Mouse (Mus musculus) embryonic facial prominence, embryonic 11.5 days (tissue): ENCODE measurements around the gene Sall2. TPM values are rescaled to one million over a fixed set of nuclear protein-coding genes. Genes with fewer than 3 reads are reported as not detected.
A peak's percentile ranks its signal among the peaks of the same experiment; 100 is the strongest.
"Not testable (repeated sequence)": the region's sequence is repeated elsewhere in the genome, so short reads cannot be mapped to it uniquely, and the experiment has no call there.

ENCODE experiments used
- ATAC-seq: fragments of 200-750 bp; cut with Nextera tagmentation; replicated peaks from 2 replicates; pipeline ENCODE4 v1.8.0; 2017; ENCODE audit warnings: low read depth; ENCODE audit not compliant: insufficient number of reproducible peaks, low FRiP score, low TSS enrichment
- DNase-seq: peaks from one replicate; pipeline ENCODE4 v3.0.0-alpha.2; 2015; ENCODE audit warnings: low spot score
- H3K27ac ChIP-seq: fragments of 300-500 bp; sonication (generic); replicated peaks from 2 replicates; pipeline ENCODE4 v1.5.1; 2014; ENCODE audit warnings: mild to moderate bottlenecking, low read depth, low read length, control low read depth
- H3K27me3 ChIP-seq: fragments of 300-500 bp; sonication (generic); 2 replicates; pipeline ENCODE4 v1.6.1; 2014; ENCODE audit warnings: mild to moderate bottlenecking, low read length, moderate library complexity, mixed read lengths; ENCODE audit not compliant: control insufficient read depth, insufficient read depth
- H3K36me3 ChIP-seq: fragments of 300-500 bp; sonication (generic); replicated peaks from 2 replicates; pipeline ENCODE4 v1.6.1; 2014; ENCODE audit warnings: low read depth, mild to moderate bottlenecking, low read length, moderate library complexity, mixed read lengths; ENCODE audit not compliant: control insufficient read depth, insufficient read depth
- H3K4me1 ChIP-seq: fragments of 300-500 bp; sonication (generic); 2 replicates; pipeline ENCODE4 v1.6.1; 2014; ENCODE audit warnings: low read length, mixed read lengths; ENCODE audit not compliant: control insufficient read depth, insufficient read depth
- H3K4me2 ChIP-seq: fragments of 300-500 bp; sonication (generic); 2 replicates; pipeline ENCODE4 v1.6.1; 2014; ENCODE audit warnings: low read depth, mild to moderate bottlenecking, control low read depth, low read length, moderate library complexity
- H3K4me3 ChIP-seq: fragments of 300-500 bp; sonication (generic); 2 replicates; pipeline ENCODE4 v1.5.1; 2014; ENCODE audit warnings: low read depth, low read length, control low read depth
- H3K9ac ChIP-seq: fragments of 300-500 bp; sonication (generic); replicated peaks from 2 replicates; pipeline ENCODE4 v1.6.1; 2014; ENCODE audit warnings: mild to moderate bottlenecking, control low read depth, low read length
- H3K9me3 ChIP-seq: fragments of 300-500 bp; sonication (generic); replicated peaks from 2 replicates; pipeline ENCODE4 v1.6.1; 2016; ENCODE audit warnings: mild to moderate bottlenecking, low read length, inconsistent platforms, mixed read lengths; ENCODE audit not compliant: control insufficient read depth
- WGBS: fragments of 180-500 bp; shearing (Covaris S2); extraction: QIAGEN DNeasy Blood & Tissue Kit; methylation state at CpG from one replicate; pipeline ENCODE4 v1.1.7; 2014; 5-methylcytosine and 5-hydroxymethylcytosine counted together
- polyA plus RNA-seq: library from polyadenylated mRNA; unstranded; fragments of >200 nt; fragmentation: Nextera tagmentation; extraction: Ambion mirVana; gene quantifications from 2 replicates; pipeline ENCODE4 v1.2.1, GENCODE M21; 2014

The Sall2 gene
- polyA plus RNA-seq, 1 experiment from 2014 or later = 39.6 TPM

DNA sequence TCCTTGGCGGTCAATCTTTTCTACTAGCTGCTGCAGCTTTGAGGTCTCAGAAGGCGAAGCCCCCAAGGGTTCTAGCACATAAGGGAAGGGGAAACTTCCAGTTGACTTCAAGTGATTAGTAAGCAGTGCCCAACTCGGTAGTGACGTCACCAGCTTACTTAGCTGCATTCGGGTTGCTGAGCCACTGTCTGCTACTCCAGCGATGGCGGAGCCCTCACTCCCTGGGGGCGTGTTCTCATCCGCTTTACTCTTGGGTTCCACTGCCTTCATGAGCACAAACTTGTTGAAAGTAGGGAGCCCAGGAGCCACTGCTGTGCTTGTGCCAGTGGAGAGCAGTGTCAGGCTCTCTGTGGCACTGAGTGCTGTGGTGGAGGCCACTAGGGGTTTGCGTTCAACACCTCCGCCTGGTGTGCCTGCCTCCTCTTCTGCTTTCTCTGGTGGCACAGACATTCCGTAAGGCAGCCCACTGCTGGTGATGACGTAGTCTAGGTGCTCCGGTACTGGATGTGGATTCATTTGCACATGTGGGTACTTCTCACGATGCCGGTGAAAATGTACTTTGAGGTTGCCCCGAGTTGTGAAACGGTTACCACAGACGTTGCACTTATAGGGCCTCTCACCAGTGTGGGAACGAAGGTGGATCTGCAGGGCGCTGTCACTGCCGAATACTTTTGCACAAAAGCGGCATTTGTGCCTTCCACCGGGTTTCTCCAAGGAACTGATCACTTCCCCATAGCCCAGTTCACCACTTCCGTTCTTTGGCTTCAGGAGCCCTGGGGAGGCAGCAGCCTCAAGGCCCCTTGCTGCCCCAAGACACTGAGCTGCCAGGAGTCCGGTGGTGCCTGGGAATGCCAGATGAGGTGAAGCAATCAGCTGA, 14.4 kb downstream of the Sall2 start:
- Histone ChIP-seq H3K4me3 (no peak overlapping the region; the same call in 1 of the 2 replicates), H3K27ac (no peak overlapping the region), H3K4me1 (peaks cover 9% of the 10 kb centered on the region), H3K27me3 (no peaks in the 10 kb centered on the region), H3K4me2 (peak overlapping the region; percentile 87; the same call in 1 of the 2 replicates), H3K36me3 (peaks cover 29% of the 10 kb centered on the region), H3K9me3 (no peaks in the 10 kb centered on the region), H3K9ac (no peak overlapping the region; the same call in 1 of the 2 replicates)
- no peak for ATAC-seq
- WGBS = 88% methylated on average over 26 of the region's 26 CpGs
- no peak for DNase-seq

DNA sequence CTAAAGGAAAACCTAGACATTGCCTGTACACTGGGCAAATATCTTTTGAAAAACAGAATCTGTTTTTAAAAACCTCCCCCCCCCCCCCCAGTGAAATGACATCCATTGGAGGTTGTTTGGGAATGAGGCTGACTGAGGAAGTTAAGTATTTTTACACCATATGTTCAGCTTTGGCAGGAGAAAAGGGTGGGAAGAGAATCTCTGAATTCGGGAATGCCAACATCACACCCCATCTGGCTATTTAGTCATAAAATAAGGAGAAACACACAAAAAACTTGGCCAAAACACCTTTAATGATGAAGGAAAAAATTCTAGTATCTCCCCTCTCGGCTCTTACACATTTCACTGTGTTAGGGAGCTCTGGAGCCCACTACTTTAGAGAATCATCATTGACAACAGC, 17.7 kb downstream of the Sall2 start:
- Histone ChIP-seq H3K27me3 (no peaks in the 10 kb centered on the region), H3K4me2 (no peak overlapping the region), H3K4me1 (peaks cover 9% of the 10 kb centered on the region), H3K36me3 (peaks cover 29% of the 10 kb centered on the region), H3K9me3 (no peaks in the 10 kb centered on the region), H3K4me3 (no peak overlapping the region), H3K27ac (no peak overlapping the region), H3K9ac (no peak overlapping the region)
- no peak for ATAC-seq
- DNase-seq = no peak
- 93% methylated on average over 2 of the region's 2 CpGs for WGBS

DNA sequence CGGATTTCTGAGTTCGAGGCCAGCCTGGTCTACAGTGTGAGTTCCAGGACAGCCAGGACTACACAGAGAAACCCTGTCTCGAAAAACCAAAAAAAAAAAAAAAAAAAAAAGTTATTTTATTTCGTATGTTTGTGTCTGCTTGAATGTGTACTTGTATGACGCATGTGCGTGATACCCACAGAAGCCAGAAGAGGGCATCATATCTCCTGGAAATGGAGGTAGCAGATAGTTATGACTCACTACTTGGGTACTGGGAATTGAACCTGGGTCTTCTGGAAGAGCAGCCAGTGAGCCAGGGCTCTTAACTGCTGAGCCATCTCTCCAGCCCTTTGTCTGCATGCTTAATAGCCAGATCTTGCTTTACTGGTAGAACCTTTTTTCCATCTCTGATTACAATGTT, 18.2 kb downstream of the Sall2 start:
- not testable (repeated sequence) for H3K4me3 ChIP-seq, DNase-seq, H3K27me3 ChIP-seq, H3K4me1 ChIP-seq, H3K27ac ChIP-seq, ATAC-seq, H3K9me3 ChIP-seq, H3K4me2 ChIP-seq, H3K9ac ChIP-seq
- H3K36me3 ChIP-seq = peaks cover 29% of the 10 kb centered on the region
- WGBS = 94% methylated on average over 5 of the region's 6 CpGs

DNA sequence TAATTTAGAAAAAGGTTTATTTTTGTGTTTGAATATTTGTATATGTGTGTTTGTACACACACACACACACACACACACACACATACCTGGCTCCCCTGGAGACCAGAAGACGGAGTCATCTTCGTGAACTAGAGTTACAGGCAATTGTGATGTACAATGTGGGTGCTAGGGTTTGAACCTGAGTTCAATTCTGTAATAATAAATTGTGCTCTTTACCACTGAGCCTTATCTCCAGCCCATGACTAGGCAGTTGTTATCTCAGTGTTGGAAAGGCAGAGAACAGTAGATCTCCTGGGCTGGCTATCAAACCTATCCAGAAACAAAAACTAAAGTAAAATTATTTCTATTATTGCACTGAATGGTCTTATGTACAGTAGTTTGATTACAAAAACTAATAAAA, 22.5 kb downstream of the Sall2 start:
- DNase-seq = no peak
- no peak overlapping the region for H3K9ac ChIP-seq
- H3K27ac ChIP-seq = no peak overlapping the region
- H3K36me3 ChIP-seq = peaks cover 2% of the 10 kb centered on the region; the same call in 1 of the 2 replicates
- no peak overlapping the region for H3K4me3 ChIP-seq
- H3K27me3 ChIP-seq = no peaks in the 10 kb centered on the region
- H3K4me1 ChIP-seq = no peaks in the 10 kb centered on the region
- 91% methylated on average over 2 of the region's 2 CpGs for WGBS
- H3K4me2 ChIP-seq = no peak overlapping the region
- no peaks in the 10 kb centered on the region for H3K9me3 ChIP-seq
- no peak for ATAC-seq

DNA sequence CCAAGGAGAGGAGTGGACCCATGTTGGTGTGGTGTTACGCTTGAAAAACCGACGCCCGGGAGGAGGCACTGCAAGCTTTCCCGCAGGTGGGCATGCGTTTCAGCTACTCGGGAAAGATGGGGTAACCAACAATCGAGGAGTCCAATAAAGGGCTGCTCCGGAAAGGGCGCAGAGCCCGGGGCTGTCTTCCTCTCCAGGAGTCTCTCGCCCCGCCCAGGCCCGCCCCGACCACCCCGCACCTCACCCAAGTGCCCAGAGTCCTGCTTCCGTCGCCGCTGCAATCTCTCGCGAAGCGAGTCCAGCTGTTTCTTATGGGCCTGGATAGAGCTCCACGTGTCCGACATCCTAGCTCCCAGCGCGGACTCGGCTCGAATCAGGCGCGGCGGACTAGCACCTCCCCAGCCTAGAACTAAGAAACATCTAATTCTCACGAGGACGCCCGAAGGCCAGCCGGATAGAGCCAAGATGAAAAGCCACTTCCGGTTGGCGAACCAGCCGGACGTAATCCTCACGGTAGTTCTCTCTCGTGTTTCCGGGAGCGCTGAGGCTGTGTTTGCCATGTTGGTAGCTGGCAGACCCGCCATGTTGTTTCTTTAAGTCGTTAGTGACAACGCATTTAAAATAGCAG, 23.8 kb downstream of the Sall2 start, which contains the start of gene Mettl3:
Mettl3 (minus strand) TSS at position 485 of the 628 bp plus-strand sequence.
- DNase-seq (peak; percentile 96), ATAC-seq (peak; percentile 95)
- H3K4me2 ChIP-seq = peak within 1 kb of the TSS; percentile 64
- no peaks in the 10 kb centered on the region; the same call in 1 of the 2 replicates for H3K36me3 ChIP-seq
- H3K4me1 ChIP-seq = no peaks in the 10 kb centered on the region
- no peaks in the 10 kb centered on the region for H3K9me3 ChIP-seq
- H3K9ac ChIP-seq = peak within 1 kb of the TSS; percentile 66
- H3K27ac ChIP-seq = peak within 1 kb of the TSS; percentile 87
- WGBS = under 1% methylated on average over 46 of the region's 46 CpGs
- no peaks in the 10 kb centered on the region for H3K27me3 ChIP-seq
- peak within 1 kb of the TSS; percentile 72 for H3K4me3 ChIP-seq

DNA sequence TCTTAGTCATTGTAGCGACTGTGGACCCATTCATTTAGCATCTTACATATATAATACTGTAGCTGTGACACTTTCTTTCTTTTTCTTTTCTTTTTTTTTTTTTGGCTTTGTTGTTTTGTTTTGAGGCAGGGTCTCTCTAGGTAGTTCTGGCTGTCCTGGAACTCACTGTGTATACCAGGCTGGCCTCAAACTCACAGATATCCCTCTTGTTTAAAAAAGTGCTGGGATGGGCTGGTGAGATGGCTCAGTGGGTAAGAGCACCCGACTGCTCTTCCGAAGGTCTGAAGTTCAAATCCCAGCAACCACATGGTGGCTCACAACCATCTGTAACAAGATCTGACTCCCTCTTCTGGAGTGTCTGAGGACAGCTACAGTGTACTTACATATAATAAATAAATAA, 25.0 kb downstream of the Sall2 start:
- H3K4me2 ChIP-seq, H3K36me3 ChIP-seq, ATAC-seq, H3K27ac ChIP-seq, H3K9me3 ChIP-seq, H3K4me1 ChIP-seq, H3K9ac ChIP-seq, DNase-seq, H3K27me3 ChIP-seq, H3K4me3 ChIP-seq: not testable (repeated sequence)
- 91% methylated on average over 3 of the region's 3 CpGs for WGBS

DNA sequence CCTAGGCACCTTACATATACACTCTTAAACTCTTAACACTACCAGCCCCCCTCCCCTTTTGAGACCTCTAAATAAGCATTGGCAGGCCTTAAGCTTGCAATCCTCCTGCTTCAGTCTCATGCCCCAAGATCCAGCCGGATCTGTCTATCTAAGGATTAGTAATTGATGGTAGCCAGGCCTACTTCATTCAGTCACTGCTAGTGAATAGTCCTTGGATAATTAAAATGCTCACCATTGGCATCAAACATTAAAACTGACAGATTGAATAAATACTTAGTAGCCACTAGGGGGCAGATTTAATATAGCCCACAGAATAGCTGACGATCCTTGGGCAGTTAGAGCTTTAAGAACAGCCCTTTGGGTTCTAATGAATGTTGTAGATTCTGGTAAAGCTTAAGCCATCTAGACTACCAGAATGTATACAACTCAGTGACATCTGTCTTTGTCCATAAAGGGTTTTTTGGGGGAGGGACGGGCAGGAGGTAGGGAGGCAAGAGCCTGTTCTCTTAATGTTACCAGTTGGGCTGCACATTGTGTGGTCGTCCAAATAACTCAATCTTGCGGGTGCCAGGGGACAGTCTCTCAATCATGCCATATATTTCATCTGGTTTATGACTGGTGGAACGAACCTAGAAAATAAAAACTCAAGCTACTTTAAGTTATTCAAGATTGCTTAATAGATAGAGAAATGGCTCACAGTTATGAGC, 32.9 kb downstream of the Sall2 start:
- no peak overlapping the region for H3K27ac ChIP-seq
- WGBS = 74% methylated on average over 6 of the region's 6 CpGs
- no peak overlapping the region for H3K4me3 ChIP-seq
- H3K36me3 ChIP-seq = peaks cover 4% of the 10 kb centered on the region
- no peaks in the 10 kb centered on the region for H3K4me1 ChIP-seq
- ATAC-seq (peak; percentile 42; the same call in 1 of the 2 replicates), DNase-seq (peak; percentile 63)
- no peaks in the 10 kb centered on the region for H3K9me3 ChIP-seq
- no peak overlapping the region for H3K4me2 ChIP-seq
- no peaks in the 10 kb centered on the region for H3K27me3 ChIP-seq
- H3K9ac ChIP-seq = no peak overlapping the region
